Mouse (Mus musculus) NIH3T3 (cell line): ENCODE measurements at regions not wholly inside any gene's neighbourhood (a gene's known extent, or its start where the extent isn't known, plus 50 kb on each side); places are given as distances from the start of the nearest gene placed in this dataset.

Source experiments
- DNase-seq: peaks from one replicate; pipeline ENCODE4 v3.0.0-alpha.2; 2012; ENCODE audit warnings: low read depth

DNA sequence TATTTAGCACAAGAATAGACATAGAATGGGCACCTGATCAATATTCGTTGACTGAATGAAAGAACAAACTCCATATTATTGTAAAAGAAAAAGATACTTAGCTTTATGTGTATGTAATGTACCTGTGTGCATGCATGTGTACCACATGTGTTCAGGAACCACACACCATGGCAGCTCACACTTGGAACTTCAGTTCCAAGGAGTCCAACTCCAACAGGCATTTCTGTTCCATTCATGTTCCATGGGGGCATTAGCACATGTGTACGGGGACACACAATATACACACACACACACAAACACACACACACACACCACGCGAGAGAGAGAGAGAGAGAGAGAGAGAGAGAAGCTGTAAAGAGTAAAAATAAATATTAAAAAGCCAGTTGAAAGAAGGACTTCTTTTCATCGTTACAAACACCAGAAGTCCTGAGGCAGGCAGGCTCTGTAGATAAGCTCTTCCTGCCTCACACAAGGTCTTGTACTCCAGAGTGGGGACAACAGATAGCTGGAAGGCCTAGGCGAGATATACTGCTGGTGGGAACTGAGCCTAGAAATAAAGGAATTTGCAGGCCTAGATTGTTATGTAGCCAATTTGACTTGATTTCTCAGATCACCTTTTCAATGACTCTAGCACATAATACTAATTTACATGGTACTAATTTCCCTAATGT, 141.6 kb upstream of the Marcks start:
- no peak for DNase-seq

DNA sequence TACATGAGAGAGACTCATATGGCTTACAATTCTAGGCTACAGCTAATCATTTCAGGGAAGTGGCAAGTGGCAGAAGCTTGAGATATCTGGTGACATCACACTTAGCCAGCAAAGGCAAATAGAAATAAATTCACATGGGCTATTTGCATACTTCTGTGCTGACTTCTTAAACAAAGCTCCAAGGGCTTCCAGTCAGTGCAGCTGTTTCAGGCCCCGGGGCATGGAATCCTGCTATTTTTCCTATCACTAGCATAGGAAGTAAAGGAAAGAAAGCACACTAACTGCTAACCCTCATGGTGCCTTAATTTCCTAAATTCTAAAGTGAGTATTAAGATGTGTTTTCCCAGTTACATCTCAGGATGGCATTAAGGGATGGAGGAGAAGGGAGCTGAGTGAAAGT, 140.6 kb upstream of the Marcks start:
- DNase-seq = no peak

DNA sequence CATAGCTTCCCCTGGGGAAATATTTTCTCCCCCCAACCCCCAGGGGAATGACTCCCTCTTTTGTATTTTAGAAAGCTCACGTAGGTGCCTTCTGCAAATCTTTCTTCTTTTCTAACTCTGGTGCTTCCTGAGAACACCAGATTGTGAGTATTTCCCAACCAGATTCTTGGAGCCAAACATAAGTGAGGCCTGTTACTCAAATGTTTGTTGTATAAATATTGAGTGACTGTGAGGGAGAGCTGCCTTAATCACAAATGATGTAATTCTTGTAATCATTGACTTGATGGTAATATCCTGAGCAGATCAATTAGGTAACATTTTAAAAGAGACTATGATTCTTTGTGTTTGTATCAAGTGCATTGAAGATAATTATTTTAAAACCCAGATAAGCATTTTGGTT, 137.1 kb upstream of the Marcks start:
- DNase-seq = no peak

DNA sequence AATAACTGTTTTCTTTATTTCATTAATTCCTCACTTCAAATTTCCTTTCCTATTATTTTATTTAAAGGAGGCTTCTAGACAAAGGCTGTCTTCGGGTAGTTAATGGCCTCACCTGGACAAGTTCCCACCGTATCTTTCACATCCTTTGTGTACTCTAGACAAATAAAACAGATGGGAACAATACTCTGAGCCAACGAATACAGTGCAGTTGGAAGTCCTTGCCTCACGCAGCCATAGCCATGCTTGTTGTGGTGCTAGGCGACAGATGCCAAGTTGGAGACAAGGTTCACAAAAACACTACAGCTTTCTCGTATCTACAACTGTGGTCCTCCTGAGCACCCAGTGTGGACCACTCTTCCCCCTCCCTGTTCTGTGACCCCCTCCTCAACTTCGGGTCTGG, 136.6 kb upstream of the Marcks start:
- no peak for DNase-seq

DNA sequence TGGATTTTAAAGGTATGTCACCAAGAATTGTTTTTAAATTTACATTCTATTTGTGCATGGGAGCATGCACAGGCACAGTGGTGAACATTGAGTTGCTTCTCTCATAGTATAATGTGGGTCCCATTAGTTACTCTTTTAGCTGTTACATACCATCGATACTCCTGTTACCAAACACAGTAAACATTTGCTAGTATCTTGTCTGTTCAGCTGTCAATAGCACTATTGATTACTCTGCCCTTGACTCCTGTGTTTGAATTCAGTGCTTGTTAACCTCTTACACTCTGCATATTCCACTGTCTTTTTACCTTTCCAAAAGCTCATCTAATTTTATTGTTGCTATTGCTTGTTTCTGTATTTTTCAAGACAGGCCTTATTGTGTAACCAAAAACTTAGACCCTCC, 133.2 kb upstream of the Marcks start:
- DNase-seq = no peak

DNA sequence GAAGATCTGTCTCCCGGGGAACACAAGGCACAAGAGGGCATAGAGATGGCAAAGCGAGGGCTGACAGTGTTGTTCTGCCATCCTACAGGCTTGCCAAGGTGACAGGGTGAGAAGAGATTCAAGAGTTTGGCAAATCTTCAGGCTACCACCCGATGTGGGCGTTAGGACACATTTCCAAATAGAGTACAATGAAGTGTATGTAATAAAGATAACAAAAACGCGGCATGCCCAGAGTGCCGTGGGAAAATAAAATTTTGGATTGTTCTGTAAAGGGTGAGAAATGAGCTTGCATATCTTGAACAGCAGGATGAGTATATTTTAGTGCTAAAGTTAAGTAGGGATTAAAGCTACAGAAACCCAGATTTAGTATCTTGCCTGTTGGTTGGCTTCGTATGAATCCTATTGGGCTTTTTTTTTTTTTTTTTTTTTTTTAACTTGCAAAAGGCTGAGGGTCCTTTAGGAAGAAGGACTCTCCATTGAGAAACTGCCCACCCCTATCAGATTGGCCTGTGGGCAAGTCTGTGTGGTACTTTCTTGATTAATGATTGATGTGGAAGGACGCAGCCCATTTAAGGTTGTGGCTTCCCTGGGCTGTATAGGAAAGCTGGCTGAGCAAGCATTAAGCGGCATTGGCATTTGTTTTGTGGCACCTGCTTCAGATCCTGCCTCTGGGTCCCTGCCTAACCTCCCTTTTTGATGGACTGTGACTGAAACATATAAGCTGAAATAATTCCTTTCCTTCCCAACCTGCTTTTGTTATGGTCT, 131.7 kb upstream of the Marcks start:
- DNase-seq = no peak

DNA sequence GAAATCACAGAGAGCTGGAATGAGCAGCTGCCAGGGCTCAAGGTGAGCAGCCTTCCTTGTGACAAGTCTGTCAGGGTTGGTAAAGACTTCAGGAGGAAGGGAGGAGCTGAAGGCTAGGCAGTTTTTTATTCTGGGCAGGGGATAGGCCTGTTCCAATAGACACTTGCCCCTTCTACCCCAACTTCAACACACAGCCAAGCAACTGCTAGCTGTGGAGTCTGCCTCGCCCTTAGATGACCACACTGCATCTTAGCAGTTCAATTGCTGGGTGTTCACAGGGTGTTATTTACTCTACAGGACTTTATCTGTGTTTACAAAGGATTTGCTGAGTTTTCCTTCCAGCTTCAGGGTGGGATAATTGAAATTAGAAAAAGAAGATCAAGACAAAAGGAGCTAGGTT, 128.2 kb upstream of the Marcks start:
- no peak for DNase-seq

DNA sequence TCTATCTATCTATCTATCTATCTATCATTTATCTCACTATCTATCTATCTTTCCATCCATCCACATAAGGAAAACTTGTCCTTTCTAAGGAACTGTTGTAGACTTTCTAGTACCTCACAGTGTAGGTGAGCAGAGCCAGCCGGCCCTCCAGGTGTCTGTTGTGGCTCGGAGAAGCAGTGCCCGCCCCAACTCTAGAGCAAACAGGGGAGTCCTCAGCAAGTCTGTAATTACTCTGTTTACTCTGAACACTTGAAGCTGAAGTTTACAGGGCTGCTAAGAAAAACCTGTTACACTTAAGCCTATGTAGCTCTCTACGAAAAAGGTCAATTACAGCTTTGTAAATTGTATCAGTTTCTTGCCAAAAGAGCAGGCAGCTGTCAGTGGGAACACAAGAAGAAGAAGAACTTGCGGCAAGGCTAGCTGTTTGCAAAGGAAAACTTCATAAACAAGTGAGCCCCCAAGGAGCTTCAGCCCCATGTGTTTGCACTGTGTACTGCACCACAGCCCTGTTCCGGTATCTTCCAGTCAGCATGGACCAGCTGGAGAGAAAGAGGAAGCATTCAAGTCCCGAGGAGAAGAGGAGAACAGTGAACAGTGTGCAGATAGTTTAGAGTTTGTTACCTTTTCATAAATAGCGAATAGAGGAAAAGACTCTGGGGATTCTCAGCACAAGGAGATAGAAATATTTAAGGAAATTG, 122.2 kb upstream of the Marcks start:
- DNase-seq = no peak

DNA sequence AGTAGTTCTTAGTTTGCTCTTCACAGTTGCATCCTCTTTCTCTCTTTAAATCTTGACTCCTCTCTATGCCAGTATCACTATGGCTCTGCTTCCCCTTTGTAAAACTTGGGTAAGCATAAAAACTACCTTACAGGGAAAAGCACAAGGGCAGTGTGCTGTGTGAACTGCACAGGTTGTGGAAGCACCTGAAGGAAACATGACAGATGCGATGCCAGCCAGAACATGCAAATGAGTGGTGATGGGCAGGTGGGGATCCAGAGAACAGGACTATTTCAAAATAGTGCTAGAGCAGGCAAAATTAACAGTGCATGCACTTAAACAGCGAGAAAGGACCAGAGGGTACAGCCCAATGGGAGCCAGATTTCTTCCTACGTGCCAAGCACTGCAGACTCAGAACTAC, 120.5 kb upstream of the Marcks start:
- no peak for DNase-seq

DNA sequence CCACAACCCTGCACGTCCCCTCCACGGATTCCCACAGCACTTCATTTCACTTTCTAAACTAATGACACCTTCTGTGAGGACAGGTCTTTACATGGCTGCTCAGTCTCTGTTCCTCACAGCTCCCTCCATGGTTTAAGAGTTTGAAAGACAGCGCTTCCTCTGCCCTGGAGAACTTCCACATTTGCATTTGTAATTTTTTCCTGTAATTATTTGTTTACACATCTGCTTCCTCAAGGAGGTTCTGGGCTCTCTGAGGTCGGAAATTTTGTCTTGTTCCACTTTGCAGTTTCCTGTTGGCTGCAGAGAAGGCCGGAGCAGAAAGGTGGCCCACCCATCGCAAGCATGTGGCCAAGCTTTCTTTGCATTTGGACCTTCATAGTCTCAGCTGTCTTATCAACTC, 118.8 kb upstream of the Marcks start:
- no peak for DNase-seq

DNA sequence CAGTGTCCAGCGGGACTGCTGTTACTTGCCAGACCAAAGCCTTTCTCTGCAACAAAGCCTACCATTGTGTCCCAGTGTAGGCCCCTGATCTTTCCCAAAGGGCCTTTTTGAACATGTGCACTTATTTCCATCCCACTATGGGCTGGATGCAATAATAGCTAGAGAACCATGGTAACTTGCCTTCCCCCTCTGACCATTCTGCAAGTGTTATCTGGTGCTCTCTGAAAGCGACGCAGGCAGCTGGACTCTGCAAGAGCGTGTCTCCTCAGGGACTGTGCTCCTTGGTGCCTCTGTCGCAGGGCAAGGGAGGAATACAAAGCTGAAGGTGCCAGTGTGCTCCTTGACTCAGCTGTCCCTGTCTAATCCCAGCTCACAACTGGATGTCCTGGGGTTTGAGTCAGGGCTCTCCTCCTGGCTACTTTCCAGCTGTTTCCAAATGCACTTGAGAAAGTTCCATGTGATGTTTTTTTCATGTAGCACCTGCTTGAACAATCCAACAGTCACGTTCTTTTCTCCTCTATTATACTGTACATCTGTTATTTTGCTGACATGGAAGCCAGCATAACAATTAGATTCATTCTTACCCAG, 112.3 kb upstream of the Marcks start:
- DNase-seq = peak; percentile 53

DNA sequence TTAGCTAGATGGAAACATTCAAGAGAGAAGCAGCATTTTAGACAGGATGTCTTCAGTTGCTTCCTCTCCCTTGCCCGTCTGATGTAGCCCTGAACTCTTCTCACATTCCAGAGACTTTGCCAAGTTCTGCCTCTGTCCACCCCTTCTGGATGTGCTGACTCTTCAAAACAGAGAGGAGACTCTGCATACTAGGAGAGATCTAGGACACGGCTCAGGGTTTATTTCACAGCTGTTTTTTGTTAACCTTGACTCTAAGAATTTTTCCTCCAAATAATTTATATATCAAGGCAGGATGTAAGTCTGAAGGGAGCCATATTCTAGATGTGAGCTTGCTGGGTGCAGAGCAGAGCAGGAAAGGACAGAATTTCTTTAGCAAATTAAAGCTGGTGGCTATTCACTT, 111.4 kb upstream of the Marcks start:
- DNase-seq = peak; percentile 78

DNA sequence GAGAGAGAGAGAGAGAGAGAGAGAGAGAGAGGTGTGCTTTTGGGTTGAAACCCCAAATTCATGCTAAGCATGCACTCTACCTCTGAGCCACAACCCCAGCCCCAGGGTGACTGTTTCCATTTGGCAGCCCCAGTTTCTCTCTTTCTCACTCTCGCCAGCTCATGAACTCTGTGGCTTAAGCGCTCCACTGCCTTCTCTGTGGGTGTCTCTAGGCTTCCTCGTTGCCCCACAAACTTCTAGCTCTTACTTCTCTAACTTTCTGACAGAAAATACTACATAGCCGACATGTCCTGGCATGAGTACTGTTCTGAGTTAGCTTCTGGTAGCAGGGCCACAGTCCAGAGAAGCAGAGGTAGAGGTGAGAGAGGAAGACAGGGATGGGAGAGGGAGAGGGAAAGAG, 110.8 kb upstream of the Marcks start:
- DNase-seq = no peak

DNA sequence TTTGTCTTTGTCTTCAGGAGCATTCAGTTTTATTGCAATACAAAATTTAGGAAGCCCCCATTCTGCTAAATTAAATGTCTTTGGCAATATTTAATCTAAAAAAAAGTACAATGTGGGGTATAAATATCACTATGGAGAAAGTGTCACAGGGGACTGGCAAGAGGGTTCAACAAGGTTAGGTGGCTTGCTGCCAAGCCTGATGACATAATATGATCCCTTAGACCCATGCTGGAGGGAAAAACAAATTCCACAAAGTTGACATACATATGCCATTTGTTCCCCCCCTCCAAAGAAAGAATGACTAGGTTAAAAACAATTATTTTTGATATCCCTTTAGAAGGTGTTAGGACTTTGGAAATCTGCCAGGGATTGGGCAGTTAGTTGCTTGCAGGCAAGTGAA, 108.4 kb upstream of the Marcks start:
- no peak for DNase-seq

DNA sequence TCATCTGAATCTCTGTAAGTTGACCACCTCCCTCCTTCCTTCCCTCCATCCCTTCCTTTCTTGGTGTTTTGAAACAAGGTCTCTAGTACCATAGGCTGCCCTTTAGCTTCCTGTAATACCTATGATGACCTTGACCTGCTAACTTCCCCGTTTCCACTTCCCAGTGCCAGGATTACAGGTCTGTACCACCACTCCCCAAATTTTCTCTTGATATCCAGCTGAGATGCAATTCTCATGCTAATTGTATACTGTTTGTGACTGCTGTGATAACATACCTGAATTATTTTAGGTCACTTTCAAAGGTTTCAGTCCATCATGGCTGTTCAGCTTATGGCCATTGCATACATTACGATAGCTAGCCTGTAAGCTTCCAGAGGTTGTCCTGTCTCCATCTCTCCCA, 104.4 kb upstream of the Marcks start:
- no peak for DNase-seq

DNA sequence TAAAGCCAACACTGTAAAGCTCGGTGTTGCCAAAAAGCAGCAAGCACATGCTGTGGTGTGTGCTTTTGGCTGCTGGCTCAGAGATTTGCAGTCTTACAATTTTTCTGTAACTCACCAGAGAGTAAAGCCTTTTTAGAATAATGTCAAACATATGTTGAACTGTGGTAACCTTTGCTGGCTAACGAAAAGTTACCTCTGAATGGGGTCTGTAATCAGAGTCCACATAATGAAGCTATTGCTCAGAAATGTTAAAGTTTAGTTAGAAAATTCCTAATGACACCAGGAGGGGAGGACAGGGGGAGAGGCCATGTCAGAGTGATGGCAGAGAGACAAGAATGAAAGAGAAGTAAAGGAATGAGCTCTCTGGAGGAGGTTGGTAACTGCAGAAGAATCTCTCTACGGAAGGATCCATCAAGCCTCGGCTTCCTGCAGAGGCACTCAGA, 103.1 kb upstream of the Marcks start:
- DNase-seq = peak; percentile 81

DNA sequence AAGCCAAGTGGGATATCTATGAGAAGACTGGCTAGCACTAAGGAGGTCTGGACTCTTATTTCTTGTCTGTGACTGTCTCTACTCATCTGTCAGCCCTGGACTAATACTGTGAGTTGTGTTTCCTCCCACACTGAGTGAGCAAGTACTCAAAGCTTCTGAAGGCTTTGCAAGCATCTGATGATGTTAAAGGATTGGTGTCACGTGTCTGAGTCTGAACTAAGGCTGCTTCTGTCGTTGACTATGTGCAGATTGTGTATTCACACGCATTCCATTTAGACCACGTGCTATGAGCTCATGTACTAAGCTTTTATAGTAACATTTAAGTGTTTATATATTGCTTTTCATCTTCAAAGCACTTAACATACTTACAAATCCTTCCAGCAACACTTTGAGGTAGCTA, 101.9 kb upstream of the Marcks start:
- DNase-seq = peak; percentile 56

DNA sequence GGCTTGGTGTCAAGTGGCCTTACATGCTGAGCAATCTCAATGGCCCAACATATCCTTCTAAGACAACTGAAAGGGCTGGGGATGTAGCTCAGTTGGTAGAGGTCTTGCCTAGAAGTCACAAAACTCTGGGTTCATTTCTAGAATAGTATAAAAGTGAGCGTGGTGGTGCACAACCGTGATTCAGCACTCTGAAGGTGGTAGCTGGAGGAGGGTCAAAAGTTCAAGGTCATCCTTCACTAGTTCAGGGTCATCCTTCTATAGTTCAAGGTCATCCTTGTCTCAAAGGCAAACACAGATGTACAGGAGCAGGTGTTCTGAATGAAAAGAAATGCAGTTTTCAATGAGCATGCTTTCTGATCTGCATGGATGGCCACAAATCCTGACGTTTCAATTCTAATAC, 101.5 kb upstream of the Marcks start:
- DNase-seq = no peak

DNA sequence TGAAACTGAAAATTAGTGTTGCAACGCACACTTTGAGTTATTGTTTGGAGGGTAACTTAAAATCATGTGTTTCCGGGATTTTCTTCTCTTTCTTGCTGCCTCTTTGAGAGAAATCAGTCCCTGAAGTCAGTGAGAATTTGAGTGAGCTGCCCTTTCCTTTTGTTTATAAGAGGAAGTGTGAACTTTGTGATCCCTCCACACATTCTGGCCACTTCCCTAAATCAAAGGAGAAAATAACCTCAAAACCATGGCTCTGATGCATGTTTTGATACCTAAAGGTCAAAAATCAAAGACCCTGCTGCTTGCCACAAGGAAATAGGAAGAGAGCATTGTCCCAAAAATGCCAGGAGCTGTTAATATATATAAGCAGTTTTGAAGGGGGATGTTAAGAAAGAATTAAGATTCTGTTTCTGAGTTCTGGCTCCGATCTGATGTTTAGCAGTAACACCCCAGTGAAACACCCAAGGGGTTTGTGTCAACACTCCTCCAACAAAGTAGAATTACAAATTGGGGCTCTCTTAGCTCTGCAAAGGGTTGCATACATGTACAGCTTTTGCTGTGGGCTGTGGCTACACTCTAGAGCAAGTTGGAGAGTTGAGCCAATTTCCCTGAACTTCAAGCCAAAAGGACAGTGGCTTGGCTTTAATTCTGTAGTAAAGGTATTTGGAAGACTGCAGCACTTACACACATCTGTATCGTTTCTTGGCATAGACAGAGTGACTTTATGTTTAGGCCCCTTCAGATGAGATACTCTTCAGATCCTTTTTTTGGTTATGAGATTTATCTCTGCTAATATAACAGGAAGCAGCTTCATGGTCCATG, 97.5 kb upstream of the Marcks start:
- DNase-seq = peak; percentile 59

DNA sequence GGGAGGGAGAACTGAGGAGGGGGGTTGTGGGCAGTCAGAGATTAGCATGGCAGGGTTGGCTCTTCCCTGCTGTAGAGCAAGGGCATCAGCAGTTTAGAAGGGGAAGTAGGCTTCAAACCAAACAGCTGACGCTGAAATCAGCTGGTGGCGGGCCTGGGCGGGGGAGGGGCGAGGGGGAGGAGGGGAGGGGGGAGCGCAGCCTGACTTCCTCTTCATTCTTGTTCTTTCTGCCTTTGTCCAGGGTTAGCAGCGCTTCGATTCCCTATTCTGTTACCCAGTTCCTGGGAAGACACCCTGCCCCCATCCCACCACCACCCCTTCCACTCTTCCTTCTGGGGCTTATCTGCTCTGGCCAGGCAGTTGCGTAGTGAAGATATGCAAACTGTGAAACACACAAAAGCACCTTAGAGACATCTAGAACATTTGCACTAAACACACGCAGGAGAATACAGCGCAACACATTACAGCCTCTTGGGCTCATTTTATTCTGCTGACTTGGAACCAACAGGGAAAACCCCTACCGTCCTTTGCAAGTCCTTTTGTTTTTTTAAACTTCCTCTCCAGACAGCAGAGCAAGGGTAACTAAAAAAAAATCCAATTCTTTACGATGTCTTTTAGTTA, 93.3 kb upstream of the Marcks start:
- no peak for DNase-seq

DNA sequence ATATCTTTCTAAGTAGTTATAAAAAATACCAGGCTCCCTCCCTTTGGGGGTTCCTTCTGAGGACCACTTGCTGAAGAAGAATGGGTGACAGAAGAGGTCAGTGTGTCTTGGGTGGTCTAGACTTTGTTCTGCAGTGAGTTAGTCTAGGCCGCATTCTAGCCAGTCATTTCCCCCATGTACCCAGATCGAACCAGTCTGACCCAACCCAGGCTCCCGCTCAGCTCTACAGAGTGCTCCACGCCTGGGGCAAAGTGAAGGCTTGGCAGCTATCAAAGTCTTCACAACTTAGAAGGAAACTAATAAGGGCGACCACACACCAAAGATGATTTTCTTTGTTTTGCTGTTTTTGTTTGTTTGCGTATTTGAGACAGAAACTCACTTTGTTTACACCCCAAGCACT, 92.4 kb upstream of the Marcks start:
- DNase-seq = no peak

DNA sequence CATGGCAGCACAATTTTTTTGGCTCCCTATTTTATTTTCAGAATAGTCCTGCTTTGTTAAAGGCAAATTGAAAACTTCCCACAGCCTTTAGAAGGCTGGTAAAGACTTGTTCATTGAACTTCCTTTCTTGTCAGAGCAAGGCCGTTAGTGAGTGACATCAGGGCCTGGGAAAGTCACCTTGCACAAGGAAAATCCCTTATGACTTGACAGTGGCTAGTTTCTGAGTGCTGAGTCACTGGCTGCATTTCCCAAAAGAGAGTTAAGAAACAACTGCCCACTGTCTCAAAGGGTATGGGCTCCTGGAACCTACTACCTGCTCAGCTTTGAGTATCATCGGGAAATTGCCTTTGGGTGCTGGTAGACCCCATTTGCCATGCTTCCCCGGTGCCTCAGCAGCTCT, 89.2 kb upstream of the Marcks start:
- no peak for DNase-seq
